Mouse (Mus musculus): ENCODE measurements around the gene Ccdc163. TPM values are rescaled to one million over a fixed set of nuclear protein-coding genes. Genes with fewer than 3 reads are reported as not detected.

Gene Ccdc163
- polyA plus RNA-seq, 1 experiment from 2014 or later = 25.2 TPM

GRCm38 (mm10) chr4:116708791-116709390 is 582 bp downstream of the Ccdc163 start:
- H3K27ac ChIP-seq = no peak overlapping the region

GRCm38 (mm10) chr4:116710154-116710553 is 1.8 kb downstream of the Ccdc163 start:
- H3K9me3 ChIP-seq = no peaks in the 10 kb centered on the region
- 91% methylated on average over 2 of the region's 2 CpGs for WGBS
- ATAC-seq (ENCODE audit: insufficient number of reproducible peaks, insufficient read depth, low FRiP score, low TSS enrichment) = no peak
- peaks cover 4% of the 10 kb centered on the region for H3K4me1 ChIP-seq
- no peaks in the 10 kb centered on the region for H3K36me3 ChIP-seq
- no peak overlapping the region for H3K27ac ChIP-seq
- no peaks in the 10 kb centered on the region for H3K27me3 ChIP-seq
- no peak overlapping the region for H3K9ac ChIP-seq
- no peak overlapping the region for H3K4me3 ChIP-seq
- no peak overlapping the region for H3K4me2 ChIP-seq (replicated peaks)

More at GRCm38 (mm10) chr4:116708791-116709390, 582 bp downstream of the Ccdc163 start:
- peaks cover 4% of the 10 kb centered on the region; the same call in 1 of the 2 replicates for H3K36me3 ChIP-seq
- no peaks in the 10 kb centered on the region for H3K27me3 ChIP-seq
- 7% methylated on average over 9 of the region's 9 CpGs for WGBS
- peak overlapping the region; percentile 59 for H3K4me3 ChIP-seq
- no peaks in the 10 kb centered on the region for H3K9me3 ChIP-seq
- H3K4me1 ChIP-seq = peaks cover 4% of the 10 kb centered on the region
- ATAC-seq (ENCODE audit: insufficient number of reproducible peaks, insufficient read depth, low FRiP score, low TSS enrichment) = no peak
- peak overlapping the region; percentile 90 for H3K4me2 ChIP-seq (replicated peaks)
- peak overlapping the region; percentile 55 for H3K9ac ChIP-seq

- Histone ChIP-seq H3K4me2 (replicated peaks) (no peak overlapping the region), H3K27me3 (no peaks in the 10 kb centered on the region), H3K36me3 (0 out of 2 replicates have a peak, but pooled peaks cover 7% of the 10 kb centered on the region), H3K9me3 (no peaks in the 10 kb centered on the region), H3K4me1 (peaks cover 4% of the 10 kb centered on the region), H3K4me3 (no peak overlapping the region), H3K27ac (no peak overlapping the region), H3K9ac (no peak overlapping the region)
- 64% methylated on average over 1 of the region's 1 CpGs for WGBS
- ATAC-seq (ENCODE audit: insufficient number of reproducible peaks, insufficient read depth, low FRiP score, low TSS enrichment) = no peak
Observed at GRCm38 (mm10) chr4:116712536-116712935, 4.2 kb downstream of the Ccdc163 start.

GRCm38 (mm10) chr4:116719396-116719795 is 11.1 kb downstream of the Ccdc163 start:
- Histone ChIP-seq H3K9ac (no peak overlapping the region), H3K27ac (no peak overlapping the region), H3K4me2 (replicated peaks) (no peak overlapping the region), H3K36me3 (0 out of 2 replicates have a peak, but pooled peaks cover 7% of the 10 kb centered on the region), H3K4me3 (no peak overlapping the region), H3K4me1 (peaks cover 8% of the 10 kb centered on the region; the same call in 1 of the 2 replicates), H3K9me3 (no peaks in the 10 kb centered on the region), H3K27me3 (no peaks in the 10 kb centered on the region)
- ATAC-seq (ENCODE audit: insufficient number of reproducible peaks, insufficient read depth, low FRiP score, low TSS enrichment) = no peak
- WGBS = 21% methylated on average over 3 of the region's 3 CpGs

GRCm38 (mm10) chr4:116720343-116721097 is 12.2 kb downstream of the Ccdc163 start, which contains the start of gene Tesk2:
TSS of gene Tesk2 (plus strand) at chr4:116720948.
- Histone ChIP-seq H3K27ac (peak within 1 kb of the TSS; percentile 89), H3K4me1 (peaks cover 8% of the 10 kb centered on the region; the same call in 1 of the 2 replicates), H3K4me3 (peak within 1 kb of the TSS; percentile 84), H3K27me3 (no peaks in the 10 kb centered on the region), H3K9ac (peak within 1 kb of the TSS; percentile 78), H3K4me2 (replicated peaks) (peak within 1 kb of the TSS; percentile 93), H3K9me3 (no peaks in the 10 kb centered on the region), H3K36me3 (0 out of 2 replicates have a peak, but pooled peaks cover 5% of the 10 kb centered on the region)
- 1% methylated on average over 33 of the region's 34 CpGs for WGBS
- peak; percentile 94 for ATAC-seq (ENCODE audit: insufficient number of reproducible peaks, insufficient read depth, low FRiP score, low TSS enrichment)

GRCm38 (mm10) chr4:116721098-116721628 is 12.9 kb downstream of the Ccdc163 start:
- Histone ChIP-seq H3K27ac (peak overlapping the region; percentile 89), H3K36me3 (no peaks in the 10 kb centered on the region), H3K9me3 (no peaks in the 10 kb centered on the region), H3K27me3 (no peaks in the 10 kb centered on the region), H3K9ac (peak overlapping the region; percentile 78), H3K4me2 (replicated peaks) (peak overlapping the region; percentile 93), H3K4me3 (peak overlapping the region; percentile 84), H3K4me1 (peaks cover 8% of the 10 kb centered on the region; the same call in 1 of the 2 replicates)
- no peak; the same call in 1 of the 2 replicates for ATAC-seq (ENCODE audit: insufficient number of reproducible peaks, insufficient read depth, low FRiP score, low TSS enrichment)
- 1% methylated on average over 29 of the region's 29 CpGs for WGBS

GRCm38 (mm10) chr4:116722230-116722629 is 13.9 kb downstream of the Ccdc163 start:
- Histone ChIP-seq H3K36me3 (no peaks in the 10 kb centered on the region), H3K9ac (no peak overlapping the region), H3K4me1 (peaks cover 8% of the 10 kb centered on the region; the same call in 1 of the 2 replicates), H3K4me2 (replicated peaks) (peak overlapping the region; percentile 93), H3K27ac (no peak overlapping the region), H3K4me3 (no peak overlapping the region), H3K9me3 (no peaks in the 10 kb centered on the region), H3K27me3 (no peaks in the 10 kb centered on the region)
- no peak for ATAC-seq (ENCODE audit: insufficient number of reproducible peaks, insufficient read depth, low FRiP score, low TSS enrichment)
- WGBS = 35% methylated on average over 7 of the region's 7 CpGs

- no peak overlapping the region for H3K4me3 ChIP-seq
- no peaks in the 10 kb centered on the region for H3K27me3 ChIP-seq
- 83% methylated on average over 5 of the region's 5 CpGs for WGBS
- H3K36me3 ChIP-seq = no peaks in the 10 kb centered on the region
- no peak overlapping the region for H3K9ac ChIP-seq
- H3K9me3 ChIP-seq = no peaks in the 10 kb centered on the region
- H3K27ac ChIP-seq = no peak overlapping the region
- no peak for ATAC-seq (ENCODE audit: insufficient number of reproducible peaks, insufficient read depth, low FRiP score, low TSS enrichment)
- H3K4me1 ChIP-seq = peaks cover 8% of the 10 kb centered on the region; the same call in 1 of the 2 replicates
- no peak overlapping the region for H3K4me2 ChIP-seq (replicated peaks)
Observed at GRCm38 (mm10) chr4:116725444-116725843, 17.1 kb downstream of the Ccdc163 start.

GRCm38 (mm10) chr4:116727401-116727800 is 19.1 kb downstream of the Ccdc163 start:
- Histone ChIP-seq H3K27ac (no peak overlapping the region), H3K4me3 (no peak overlapping the region), H3K27me3 (no peaks in the 10 kb centered on the region), H3K9me3 (no peaks in the 10 kb centered on the region), H3K4me1 (peaks cover under 1% of the 10 kb centered on the region; the same call in 1 of the 2 replicates), H3K9ac (no peak overlapping the region), H3K4me2 (replicated peaks) (no peak overlapping the region), H3K36me3 (no peaks in the 10 kb centered on the region)
- no peak for ATAC-seq (ENCODE audit: insufficient number of reproducible peaks, insufficient read depth, low FRiP score, low TSS enrichment)
- 80% methylated on average over 3 of the region's 3 CpGs for WGBS

- WGBS = 91% methylated on average over 3 of the region's 3 CpGs
- Histone ChIP-seq H3K9me3 (no peaks in the 10 kb centered on the region), H3K4me1 (no peaks in the 10 kb centered on the region), H3K4me2 (replicated peaks) (no peak overlapping the region), H3K27ac (no peak overlapping the region), H3K36me3 (no peaks in the 10 kb centered on the region), H3K4me3 (no peak overlapping the region), H3K27me3 (no peaks in the 10 kb centered on the region), H3K9ac (no peak overlapping the region)
- no peak for ATAC-seq (ENCODE audit: insufficient number of reproducible peaks, insufficient read depth, low FRiP score, low TSS enrichment)
Observed at GRCm38 (mm10) chr4:116729532-116729931, 21.2 kb downstream of the Ccdc163 start.

GRCm38 (mm10) chr4:116731077-116731476 is 22.8 kb downstream of the Ccdc163 start:
- H3K27ac ChIP-seq = no peak overlapping the region
- WGBS = 89% methylated on average over 9 of the region's 9 CpGs
- no peaks in the 10 kb centered on the region for H3K36me3 ChIP-seq
- ATAC-seq (ENCODE audit: insufficient number of reproducible peaks, insufficient read depth, low FRiP score, low TSS enrichment) = no peak
- H3K4me3 ChIP-seq = no peak overlapping the region
- no peaks in the 10 kb centered on the region for H3K9me3 ChIP-seq
- no peaks in the 10 kb centered on the region for H3K27me3 ChIP-seq
- no peak overlapping the region for H3K4me2 ChIP-seq (replicated peaks)
- no peaks in the 10 kb centered on the region for H3K4me1 ChIP-seq
- no peak overlapping the region for H3K9ac ChIP-seq

Measured in embryonic facial prominence, embryonic 12.5 days (tissue).